ENCODE assay signal across 7 mouse cellular contexts in the genomic region with DNA sequence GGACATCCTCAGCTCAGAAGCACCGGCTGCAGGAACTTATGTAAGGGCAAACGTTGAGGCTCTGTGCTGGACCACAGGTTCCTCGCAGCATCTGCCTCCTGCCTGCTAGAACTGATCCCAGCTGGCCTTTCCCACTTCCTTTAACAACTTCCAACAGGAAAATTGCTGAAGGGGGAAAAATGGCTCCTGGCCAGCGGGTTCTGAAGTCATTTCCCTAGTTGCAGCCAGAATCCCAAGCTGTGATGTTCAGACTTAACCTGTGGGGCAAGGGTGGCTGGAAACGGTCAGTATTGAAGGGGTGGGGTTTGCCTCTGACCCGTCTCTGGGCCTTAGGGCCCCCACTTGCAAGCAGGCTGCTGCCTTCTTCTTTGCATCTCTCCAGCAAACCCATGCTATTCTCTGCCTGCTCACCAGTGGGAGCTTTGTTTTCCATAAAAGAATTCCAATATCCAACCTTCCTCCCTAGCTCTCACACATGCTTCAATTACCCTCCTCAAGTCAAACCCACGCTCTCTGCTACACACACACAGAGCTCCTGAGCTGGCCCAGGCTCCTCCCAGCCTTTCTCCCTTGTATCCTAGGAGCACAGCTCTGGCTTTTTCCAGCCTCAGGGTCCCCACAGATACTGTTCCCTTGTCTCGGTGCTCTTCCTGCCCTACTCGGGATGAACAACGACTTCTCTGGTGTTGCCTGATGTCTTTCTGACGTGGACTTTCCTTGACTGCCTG.
DNase-seq lines count a peak whose midpoint lies in the region; ATAC-seq and TF ChIP-seq lines count a peak whose summit lies in the region.

No protein-coding gene starts in this region.

- no peak for ATAC-seq in embryonic facial prominence, embryonic 13.5 days (ENCODE audit: insufficient number of reproducible peaks, insufficient read depth, low FRiP score, low TSS enrichment, low read depth)
- ATAC-seq in liver, postnatal 0 days = no peak
- no peak for ATAC-seq in midbrain, embryonic 11.5 days (ENCODE audit: low FRiP score)
- no peak for ATAC-seq in granulocyte monocyte progenitor cell, adult 5-6 weeks (replicated peaks; ENCODE audit: poor library complexity, severe bottlenecking)

- no peak overlapping the region for H3K9ac ChIP-seq in embryonic facial prominence, embryonic 13.5 days
- no peak overlapping the region for H3K9ac ChIP-seq in liver, postnatal 0 days (replicated peaks)
- H3K9ac ChIP-seq in midbrain, embryonic 11.5 days (ENCODE audit: low read length) = no peak overlapping the region

- no peak overlapping the region for H3K4me2 ChIP-seq in embryonic facial prominence, embryonic 13.5 days
- no peak overlapping the region for H3K4me2 ChIP-seq in liver, postnatal 0 days (ENCODE audit: low read depth, low read length)
- H3K4me2 ChIP-seq in midbrain, embryonic 11.5 days = no peak overlapping the region

- H3K4me3 ChIP-seq in embryonic facial prominence, embryonic 13.5 days = no peak overlapping the region
- H3K4me3 ChIP-seq in liver, postnatal 0 days (ENCODE audit: low read depth, low read length) = no peak overlapping the region
- no peak overlapping the region for H3K4me3 ChIP-seq in midbrain, embryonic 11.5 days (ENCODE audit: low read depth, low read length)

- no peak for TF ChIP-seq EP300 in liver, postnatal 0 days (IDR thresholded peaks at IDR 0.05; ENCODE audit: low read depth)

- H3K27ac ChIP-seq in embryonic facial prominence, embryonic 13.5 days = peak overlapping the region; percentile 52; the same call in 1 of the 2 replicates
- 0 out of 2 replicates have a peak overlapping the region, but pooled peaks have one; percentile 16 for H3K27ac ChIP-seq in liver, postnatal 0 days (ENCODE audit: low read depth)
- H3K27ac ChIP-seq in midbrain, embryonic 11.5 days (ENCODE audit: low read depth, low read length) = no peak overlapping the region

- peaks cover 18% of the 10 kb centered on the region for H3K4me1 ChIP-seq in embryonic facial prominence, embryonic 13.5 days
- H3K4me1 ChIP-seq in liver, postnatal 0 days (ENCODE audit: insufficient read depth) = peaks cover 14% of the 10 kb centered on the region
- peaks cover 6% of the 10 kb centered on the region for H3K4me1 ChIP-seq in midbrain, embryonic 11.5 days (ENCODE audit: control insufficient read depth, insufficient read depth, low read length)

- H3K36me3 ChIP-seq in embryonic facial prominence, embryonic 13.5 days = no peaks in the 10 kb centered on the region
- no peaks in the 10 kb centered on the region; the same call in 1 of the 2 replicates for H3K36me3 ChIP-seq in liver, postnatal 0 days (replicated peaks; ENCODE audit: insufficient read depth, low read length)
- no peaks in the 10 kb centered on the region for H3K36me3 ChIP-seq in midbrain, embryonic 11.5 days (ENCODE audit: control insufficient read depth, insufficient read depth, low read length)

- 56% methylated on average over 11 of the region's 11 CpGs for WGBS in embryonic facial prominence, embryonic 13.5 days
- WGBS in liver, postnatal 0 days (ENCODE audit: insufficient replicate concordance) = 73% methylated on average over 11 of the region's 11 CpGs
- 79% methylated on average over 11 of the region's 11 CpGs for WGBS in midbrain, embryonic 11.5 days

- TF ChIP-seq CTCF in liver, postnatal 0 days (IDR thresholded peaks at IDR 0.05; ENCODE audit: low read depth) = no peak

- no peaks in the 10 kb centered on the region for H3K27me3 ChIP-seq in embryonic facial prominence, embryonic 13.5 days
- H3K27me3 ChIP-seq in liver, postnatal 0 days (ENCODE audit: insufficient read depth, low read length) = no peaks in the 10 kb centered on the region
- no peaks in the 10 kb centered on the region for H3K27me3 ChIP-seq in midbrain, embryonic 11.5 days (ENCODE audit: control insufficient read depth, insufficient read depth, low read length)

- DNase-seq in adrenal gland, postnatal 25 days = peak; percentile 41
- DNase-seq in heart, postnatal 36 days = peak; percentile 79
- DNase-seq in liver, postnatal 0 days = no peak
- no peak for DNase-seq in thymus, postnatal 10 days (ENCODE audit: low spot score in 2 of 2)
- DNase-seq in midbrain, embryonic 11.5 days (ENCODE audit: low spot score, missing footprints) = no peak

- intact Hi-C loops in heart, postnatal 36 days (cut with DNase I) = no loop called here

- H3K9me3 ChIP-seq in embryonic facial prominence, embryonic 13.5 days = no peaks in the 10 kb centered on the region
- H3K9me3 ChIP-seq in liver, postnatal 0 days (ENCODE audit: low read length) = no peaks in the 10 kb centered on the region
- H3K9me3 ChIP-seq in midbrain, embryonic 11.5 days (ENCODE audit: control insufficient read depth, low read length) = no peaks in the 10 kb centered on the region

Comparison
In these comparisons a context has a peak if more than half of its experiments do, and no peak if none do; other contexts are left out.
1. DNase-seq: peak in adrenal gland, postnatal 25 days (single experiment) and heart, postnatal 36 days (2 of 2); none in liver, postnatal 0 days (single experiment), thymus, postnatal 10 days (0 of 2) and midbrain, embryonic 11.5 days (single experiment).